Mouse (Mus musculus) limb, embryonic 14.5 days (tissue): ENCODE results near the gene Stat4. TPM values are rescaled to one million over a fixed set of nuclear protein-coding genes. Genes with fewer than 3 reads are reported as not detected.

Source experiments
- ATAC-seq: fragments of 200-750 bp; cut with Nextera tagmentation; 2 replicates; pipeline ENCODE4 v1.8.0; 2017; ENCODE audit warnings: low read depth, moderate number of reproducible peaks, moderate TSS enrichment; ENCODE audit not compliant: low FRiP score
- DNase-seq: peaks from one replicate; pipeline ENCODE4 v3.0.0-alpha.2; 2015; ENCODE audit warnings: low spot score
- H3K27ac ChIP-seq: fragments of 300-500 bp; sonication (generic); replicated peaks from 2 replicates; pipeline ENCODE4 v1.5.1; 2014; ENCODE audit warnings: low read depth, mild to moderate bottlenecking, low read length, moderate library complexity, mixed read lengths
- H3K27me3 ChIP-seq: fragments of 300-500 bp; sonication (generic); 2 replicates; pipeline ENCODE4 v1.6.1; 2014; ENCODE audit warnings: low read length, mixed read lengths; ENCODE audit not compliant: control insufficient read depth, insufficient read depth
- H3K36me3 ChIP-seq: fragments of 300-500 bp; sonication (generic); 2 replicates; pipeline ENCODE4 v1.6.1; 2014; ENCODE audit warnings: mild to moderate bottlenecking, low read length, moderate library complexity, mixed read lengths; ENCODE audit not compliant: control insufficient read depth, insufficient read depth
- H3K4me1 ChIP-seq: fragments of 300-500 bp; sonication (generic); 2 replicates; pipeline ENCODE4 v1.6.1; 2014; ENCODE audit warnings: antibody characterized with exemption, low read length, mixed read lengths; ENCODE audit not compliant: control insufficient read depth, insufficient read depth
- H3K4me2 ChIP-seq: fragments of 300-500 bp; sonication (generic); replicated peaks from 2 replicates; pipeline ENCODE4 v1.6.1; 2014; ENCODE audit warnings: low read depth, mild to moderate bottlenecking, low read length, moderate library complexity; ENCODE audit not compliant: severe bottlenecking
- H3K4me3 ChIP-seq: fragments of 300-500 bp; sonication (generic); replicated peaks from 2 replicates; pipeline ENCODE4 v1.5.1; 2014; ENCODE audit warnings: low read length
- H3K9ac ChIP-seq: fragments of 300-500 bp; sonication (generic); 2 replicates; pipeline ENCODE4 v1.6.1; 2014; ENCODE audit warnings: mild to moderate bottlenecking, low read depth, low read length, moderate library complexity; ENCODE audit not compliant: severe bottlenecking
- H3K9me3 ChIP-seq: fragments of 300-500 bp; sonication (generic); 2 replicates; pipeline ENCODE4 v1.6.1; 2016; ENCODE audit warnings: low read length; ENCODE audit not compliant: control insufficient read depth
- POLR2A ChIP-seq: fragments of 200-500 bp; IDR thresholded peaks from 2 replicates; pipeline ENCODE4 v1.8.0; 2012; ENCODE audit warnings: inconsistent platforms, mild to moderate bottlenecking, moderate library complexity, borderline replicate concordance; ENCODE audit not compliant: insufficient read depth, insufficient read length; ENCODE audit errors: extremely low read depth
- WGBS: fragments of 180-500 bp; shearing (Covaris S2); extraction: QIAGEN DNeasy Blood & Tissue Kit; methylation state at CpG from one replicate; pipeline ENCODE4 v1.1.7; 2014; 5-methylcytosine and 5-hydroxymethylcytosine counted together
- polyA plus RNA-seq, 2 experiments: library from polyadenylated mRNA; depleted of rRNA in 1 of 2; stranded (reverse) in 1 of 2; unstranded in 1 of 2; fragments of >200 nt; fragmentation: Nextera tagmentation in 1 of 2; extraction: Ambion mirVana in 1 of 2; gene quantifications; 2 replicates each; pipeline versions ENCODE4 v1.2.1 to v1.2.3; 2012 to 2014

Stat4 gene
- polyA plus RNA-seq, 2 experiments = 0.44 to 0.51 TPM

DNA sequence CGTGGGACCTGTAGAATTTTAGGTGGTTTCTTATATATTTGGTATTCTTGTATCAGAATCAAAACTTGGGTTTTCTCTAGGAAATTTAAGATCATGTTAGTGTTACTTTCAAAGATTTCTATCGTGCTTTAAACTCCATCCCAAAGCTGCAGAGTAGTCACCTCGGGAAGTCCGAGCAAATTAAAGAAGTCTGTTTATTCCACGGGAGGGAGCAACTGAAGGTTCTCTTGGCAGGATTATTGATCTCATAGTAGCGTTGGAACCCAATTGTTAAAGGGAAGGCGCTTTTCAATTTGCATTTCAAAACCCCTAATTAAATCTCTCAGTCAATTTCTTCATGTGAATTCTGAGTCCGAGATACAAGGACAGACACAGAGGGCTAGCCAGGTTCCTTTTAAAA is 93.4 kb downstream of the Stat4 start:
- H3K27ac ChIP-seq = no peak overlapping the region
- no peak overlapping the region for H3K4me2 ChIP-seq
- no peak for TF ChIP-seq POLR2A
- H3K4me1 ChIP-seq = 0 out of 2 replicates have a peak, but pooled peaks cover 2% of the 10 kb centered on the region
- no peak for DNase-seq
- no peaks in the 10 kb centered on the region for H3K9me3 ChIP-seq
- H3K9ac ChIP-seq = no peak overlapping the region
- no peak for ATAC-seq
- no peaks in the 10 kb centered on the region for H3K27me3 ChIP-seq
- H3K4me3 ChIP-seq = no peak overlapping the region
- 16% methylated on average over 8 of the region's 8 CpGs for WGBS
- H3K36me3 ChIP-seq = no peaks in the 10 kb centered on the region

DNA sequence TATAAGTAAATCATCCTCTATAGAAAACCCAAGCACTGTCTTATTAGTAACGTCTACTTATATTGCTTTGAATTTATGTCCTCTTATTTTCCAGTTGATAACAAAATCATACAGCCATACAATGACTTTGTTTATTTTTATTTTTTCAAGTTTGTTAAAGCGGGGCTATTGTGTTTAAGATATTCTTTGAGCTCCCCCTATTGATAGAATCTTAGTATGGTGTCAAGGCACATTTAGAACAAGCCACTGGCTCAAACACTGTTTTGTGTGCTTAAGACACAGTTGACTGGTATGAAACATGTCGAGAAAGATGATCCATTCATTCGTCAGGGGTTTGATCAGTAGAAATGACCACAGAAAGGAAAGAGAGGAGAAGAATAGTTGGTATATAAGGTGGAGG is 99.3 kb downstream of the Stat4 start:
- Histone ChIP-seq H3K4me3 (no peak overlapping the region), H3K36me3 (no peaks in the 10 kb centered on the region), H3K27me3 (no peaks in the 10 kb centered on the region), H3K9me3 (no peaks in the 10 kb centered on the region), H3K9ac (no peak overlapping the region), H3K27ac (no peak overlapping the region), H3K4me1 (no peaks in the 10 kb centered on the region), H3K4me2 (no peak overlapping the region)
- DNase-seq (peak; percentile 30), ATAC-seq (no peak)
- no peak for TF ChIP-seq POLR2A
- WGBS = 40% methylated on average over 4 of the region's 4 CpGs

DNA sequence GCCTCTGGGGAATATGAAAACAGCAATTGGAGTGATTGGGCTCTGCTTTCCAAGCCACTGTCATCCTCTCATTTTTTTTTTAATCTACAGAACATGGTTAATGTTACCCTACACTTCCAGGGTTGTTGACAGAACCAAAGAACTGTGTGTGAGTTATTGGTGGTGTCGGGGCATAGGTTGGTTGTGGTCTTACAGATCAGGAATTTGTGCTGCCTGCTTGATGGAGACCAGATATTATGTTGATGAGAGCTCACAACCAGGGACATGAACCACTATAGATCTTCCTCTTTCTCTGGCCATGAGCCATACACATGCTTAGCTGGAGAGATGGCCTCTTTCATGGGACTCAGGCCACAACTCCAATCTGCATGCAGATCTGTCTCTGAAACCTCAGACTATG is 100.2 kb downstream of the Stat4 start:
- H3K36me3 ChIP-seq = no peaks in the 10 kb centered on the region
- H3K4me2 ChIP-seq = no peak overlapping the region
- TF ChIP-seq POLR2A = no peak
- DNase-seq (no peak), ATAC-seq (no peak)
- no peaks in the 10 kb centered on the region for H3K4me1 ChIP-seq
- no peaks in the 10 kb centered on the region for H3K9me3 ChIP-seq
- H3K4me3 ChIP-seq = no peak overlapping the region
- no peaks in the 10 kb centered on the region for H3K27me3 ChIP-seq
- H3K9ac ChIP-seq = no peak overlapping the region
- WGBS = 70% methylated on average over 1 of the region's 1 CpGs
- H3K27ac ChIP-seq = no peak overlapping the region

DNA sequence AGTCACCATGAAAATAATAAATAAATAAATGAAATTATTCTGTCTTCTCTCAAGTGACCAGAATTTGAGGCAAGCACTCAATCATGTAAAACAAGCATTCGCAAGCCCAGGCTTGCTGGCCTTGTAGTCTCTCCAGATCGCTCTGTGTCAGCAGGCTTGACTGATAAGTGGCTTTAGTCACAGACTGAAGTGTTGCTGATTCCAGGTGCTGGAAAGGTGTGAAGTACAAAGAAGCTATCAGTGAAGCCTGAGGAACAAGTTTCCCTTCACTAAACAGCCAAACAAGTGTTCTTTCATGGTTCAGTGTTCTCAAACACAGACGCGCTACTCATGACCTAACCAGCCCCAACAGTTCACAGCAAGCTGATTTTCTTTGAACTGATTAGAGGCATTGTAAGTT is 101.7 kb downstream of the Stat4 start:
- no peaks in the 10 kb centered on the region for H3K4me1 ChIP-seq
- no peak for DNase-seq
- WGBS = 82% methylated on average over 4 of the region's 4 CpGs
- ATAC-seq = no peak
- no peaks in the 10 kb centered on the region for H3K36me3 ChIP-seq
- no peak overlapping the region for H3K4me2 ChIP-seq
- no peaks in the 10 kb centered on the region for H3K27me3 ChIP-seq
- no peak overlapping the region for H3K27ac ChIP-seq
- no peak overlapping the region for H3K4me3 ChIP-seq
- TF ChIP-seq POLR2A = no peak
- no peaks in the 10 kb centered on the region for H3K9me3 ChIP-seq
- no peak overlapping the region for H3K9ac ChIP-seq

DNA sequence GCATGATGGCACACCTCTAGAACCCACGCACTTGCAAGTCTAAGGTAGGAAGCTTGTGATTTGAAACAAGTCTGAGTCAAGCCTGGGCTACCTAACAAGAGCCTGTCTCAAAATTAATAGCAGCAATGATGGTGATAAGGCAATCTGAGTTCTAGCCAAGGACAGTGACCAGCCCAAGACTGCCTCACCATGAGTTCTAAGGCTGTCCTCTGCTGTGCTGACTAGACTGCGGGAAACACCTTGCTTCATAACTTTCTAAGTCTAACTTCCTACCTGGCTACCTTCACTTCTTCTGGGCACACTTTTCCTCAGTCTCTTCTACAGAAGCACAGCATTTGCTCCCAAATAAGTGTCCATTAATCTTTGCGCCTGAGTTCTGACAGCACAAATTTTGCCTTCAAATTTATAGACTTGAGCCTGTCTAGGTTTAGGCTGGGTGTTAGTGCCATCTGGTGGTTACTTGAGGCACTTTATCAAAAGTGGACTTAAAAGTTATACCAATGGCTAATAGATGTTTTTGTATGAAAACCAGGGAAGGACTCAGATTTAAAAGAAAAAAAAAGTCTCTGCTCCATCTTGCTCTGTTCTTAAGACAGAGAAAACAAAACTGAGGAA is 111.8 kb downstream of the Stat4 start:
- DNase-seq (peak; percentile 79), ATAC-seq (no peak)
- WGBS = 70% methylated on average over 3 of the region's 3 CpGs
- no peak for TF ChIP-seq POLR2A
- Histone ChIP-seq H3K9me3 (no peaks in the 10 kb centered on the region), H3K4me3 (no peak overlapping the region), H3K27ac (no peak overlapping the region), H3K4me1 (no peaks in the 10 kb centered on the region), H3K36me3 (no peaks in the 10 kb centered on the region), H3K9ac (no peak overlapping the region), H3K27me3 (no peaks in the 10 kb centered on the region), H3K4me2 (no peak overlapping the region)

DNA sequence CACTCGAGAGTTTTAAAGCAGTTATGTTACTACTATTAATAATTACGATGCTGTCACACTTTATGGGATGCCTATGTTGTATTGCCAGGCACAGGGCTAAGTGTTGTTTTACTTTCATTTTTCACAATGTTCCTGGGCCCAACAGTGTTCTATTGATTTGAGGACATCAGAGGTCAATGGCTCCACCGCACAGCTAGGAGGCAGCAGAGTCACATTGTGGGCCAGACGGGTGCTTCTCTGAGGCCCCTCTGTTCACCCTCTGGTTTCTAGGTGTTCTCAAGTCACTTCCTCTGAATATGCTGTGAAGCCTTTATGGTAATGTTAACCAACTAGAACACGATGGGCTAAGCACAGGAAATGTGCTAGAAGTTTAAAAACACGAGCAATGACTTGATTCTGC is 113.5 kb downstream of the Stat4 start:
- ATAC-seq = no peak
- no peaks in the 10 kb centered on the region for H3K9me3 ChIP-seq
- H3K27me3 ChIP-seq = no peaks in the 10 kb centered on the region
- no peak overlapping the region for H3K9ac ChIP-seq
- H3K4me3 ChIP-seq = no peak overlapping the region
- DNase-seq = no peak
- no peak overlapping the region for H3K27ac ChIP-seq
- no peaks in the 10 kb centered on the region for H3K36me3 ChIP-seq
- no peak overlapping the region for H3K4me2 ChIP-seq
- TF ChIP-seq POLR2A = no peak
- WGBS = 62% methylated on average over 6 of the region's 6 CpGs
- no peaks in the 10 kb centered on the region for H3K4me1 ChIP-seq
